Comparison of ENCODE assay signal across 23 mouse cellular contexts in the genomic region with DNA sequence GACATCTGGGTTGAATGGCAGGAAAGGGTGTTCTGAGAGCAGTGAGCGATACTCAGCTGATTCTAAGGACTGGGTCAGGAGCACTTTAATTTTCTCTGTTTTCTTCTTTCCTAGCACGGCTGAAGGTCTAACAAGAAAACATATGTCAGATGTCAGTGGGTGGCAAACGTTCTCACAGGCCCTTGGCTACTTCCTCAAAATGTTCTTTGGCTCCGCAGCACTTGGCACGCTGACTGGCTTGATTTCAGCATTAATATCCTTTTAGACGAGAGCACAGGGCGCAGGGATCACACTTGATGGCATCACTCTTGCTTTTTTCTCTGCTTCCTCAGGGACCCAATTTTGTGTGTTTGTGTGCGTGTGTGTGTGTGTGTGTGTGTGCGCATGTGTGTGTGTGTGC. TPM values are rescaled to one million over a fixed set of nuclear protein-coding genes. Genes with fewer than 3 reads are reported as not detected.
DNase-seq lines count a peak whose midpoint lies in the region; ATAC-seq and TF ChIP-seq lines count a peak whose summit lies in the region.
"Had no signal": no experiment of that assay in that cellular context is flagged by ENCODE, and none has a peak within 500 bp of the region (broad histone marks: within the 10 kb centered on the region; RNA-seq: fewer than 3 reads in every experiment).

No protein-coding gene starts in this region.

- H3K27me3 ChIP-seq in stomach, postnatal 0 days (ENCODE audit: control insufficient read depth, insufficient read depth, low read length), result no peaks in the 10 kb centered on the region
- H3K27me3 ChIP-seq: forebrain, embryonic 12.5 days; heart, embryonic 15.5 days; midbrain, embryonic 13.5 days had no signal

- H3K4me1 ChIP-seq in stomach, postnatal 0 days (replicated peaks; ENCODE audit: control insufficient read depth, insufficient read depth), result no peaks in the 10 kb centered on the region
- H3K4me1 ChIP-seq: forebrain, embryonic 12.5 days; heart, embryonic 15.5 days; hindbrain, embryonic 10.5 days; midbrain, embryonic 13.5 days had no signal

- H3K27ac ChIP-seq in left cerebral cortex, adult 2 months, result no peak overlapping the region
- H3K27ac ChIP-seq in stomach, postnatal 0 days (replicated peaks), result no peak overlapping the region
- H3K27ac ChIP-seq: forebrain, embryonic 12.5 days; heart, adult 2 months; heart, embryonic 15.5 days; hindbrain, embryonic 10.5 days; midbrain, embryonic 13.5 days had no signal

- WGBS in stomach, postnatal 0 days, result 91% methylated on average over 9 of the region's 9 CpGs

- H3K4me2 ChIP-seq in stomach, postnatal 0 days (replicated peaks; ENCODE audit: low read depth), result no peak overlapping the region
- H3K4me2 ChIP-seq: forebrain, embryonic 12.5 days; heart, embryonic 15.5 days; midbrain, embryonic 13.5 days had no signal

- intact Hi-C loops in left cerebral cortex, postnatal 4 days (cut with DNase I), result no loop called here
- intact Hi-C loops in left cerebral cortex, adult 2 months (cut with DNase I), result no loop called here

- no peak overlapping the region for H3K4me3 ChIP-seq in left cerebral cortex, adult 2 months
- H3K4me3 ChIP-seq in stomach, postnatal 0 days (ENCODE audit: low read depth, low read length), result no peak overlapping the region
- H3K4me3 ChIP-seq: forebrain, embryonic 12.5 days; heart, adult 2 months; heart, embryonic 15.5 days; hindbrain, embryonic 10.5 days; midbrain, embryonic 13.5 days; myocyte had no signal

- H3K9ac ChIP-seq in stomach, postnatal 0 days (ENCODE audit: low read length), result no peak overlapping the region
- H3K9ac ChIP-seq: forebrain, embryonic 12.5 days; heart, embryonic 15.5 days; liver, postnatal 0 days; midbrain, embryonic 13.5 days had no signal

- peak; percentile 70 for DNase-seq in left cerebral cortex, postnatal 4 days
- DNase-seq in left cerebral cortex, adult 2 months (ENCODE audit: extremely low spot score in 1 of 2, low spot score in 2 of 2), result no peak
- peak; percentile 86 to 89 for DNase-seq in cerebellum, adult 18-20 months
- peak; percentile 81 to 89 for DNase-seq in cerebellum, postnatal 36 days
- DNase-seq in stomach, postnatal 0 days (ENCODE audit: low spot score), result no peak
- no peak for DNase-seq in adrenal gland, postnatal 25 days
- no peak for DNase-seq in urinary bladder, postnatal 25 days (ENCODE audit: low spot score)
- DNase-seq: heart, adult 2 months; kidney, adult 8-10 months; kidney, postnatal 25 days; layer of hippocampus, adult 9-11 months; liver; liver, postnatal 0 days; lung, postnatal 36 days; retina, postnatal 1 day; spleen, adult 18-20 months; thymus, adult 2 months had no signal

- no peak for ATAC-seq in stomach, postnatal 0 days (ENCODE audit: low FRiP score, low TSS enrichment)
- ATAC-seq: inflammation-experienced regulatory T-cells, adult 6 months; liver, postnatal 0 days; midbrain, embryonic 13.5 days had no signal

- no peaks in the 10 kb centered on the region for H3K9me3 ChIP-seq in stomach, postnatal 0 days (ENCODE audit: control insufficient read depth, low read length)
- H3K9me3 ChIP-seq: forebrain, embryonic 12.5 days; heart, embryonic 15.5 days; hindbrain, embryonic 10.5 days; midbrain, embryonic 13.5 days had no signal

- TF ChIP-seq EP300 in stomach, postnatal 0 days (optimal IDR thresholded peaks at IDR 0.05), result no peak

- TF ChIP-seq CTCF in left cerebral cortex, adult 2 months (IDR thresholded peaks at IDR 0.05), result no peak
- TF ChIP-seq CTCF in stomach, postnatal 0 days (IDR thresholded peaks at IDR 0.05; ENCODE audit: low read depth), result no peak

- peaks cover 14% of the 10 kb centered on the region for H3K36me3 ChIP-seq in stomach, postnatal 0 days (ENCODE audit: control insufficient read depth, insufficient read depth, low read length)

RNA-seq across cellular contexts. Expression of a gene that starts 35.2 kb away (rescaled TPM):
- 10 to 100 TPM; 36.6 to 40.0 TPM for total RNA-seq in left cerebral cortex, postnatal 4 days (2021)
- 10 to 100 TPM; 54.9 to 57.3 TPM for total RNA-seq in left cerebral cortex, adult 2 months (2021)
- polyA plus RNA-seq in stomach, postnatal 0 days (2015; fragmentation: Nextera tagmentation; extraction: Ambion mirVana), result 44.6 and 47.6 TPM in 2 replicates
- 68.4 and 71.6 TPM in 2 replicates for total RNA-seq in adrenal gland, postnatal 25 days (2021)

RNA-seq across cellular contexts. Expression of a gene that starts 35.5 kb away (rescaled TPM):
- 10 to 100 TPM; 53.5 to 58.1 TPM for total RNA-seq in left cerebral cortex, postnatal 4 days (2021)
- total RNA-seq in left cerebral cortex, adult 2 months (2021), result 10 to 100 TPM; 78.0 to 79.1 TPM
- 9.4 and 11.3 TPM in 2 replicates for polyA plus RNA-seq in stomach, postnatal 0 days (2015; fragmentation: Nextera tagmentation; extraction: Ambion mirVana)
- total RNA-seq in adrenal gland, postnatal 25 days (2021), result 35.1 and 36.5 TPM in 2 replicates

RNA-seq across cellular contexts. Expression of a gene that starts 35.7 kb away (rescaled TPM):
- 10 to 100 TPM; 33.9 to 42.1 TPM for total RNA-seq in left cerebral cortex, postnatal 4 days (2021)
- 10 to 100 TPM; 31.1 to 34.4 TPM for total RNA-seq in left cerebral cortex, adult 2 months (2021)
- polyA plus RNA-seq in stomach, postnatal 0 days (2015; fragmentation: Nextera tagmentation; extraction: Ambion mirVana), result 10.4 and 11.8 TPM in 2 replicates
- total RNA-seq in adrenal gland, postnatal 25 days (2021), result 42.1 and 51.9 TPM in 2 replicates

Comparison
In these comparisons a context has a peak if more than half of its experiments do, and no peak if none do; other contexts are left out.
1. DNase-seq: peak in left cerebral cortex, postnatal 4 days (single experiment), cerebellum, adult 18-20 months (2 of 2) and cerebellum, postnatal 36 days (2 of 2); none in left cerebral cortex, adult 2 months (0 of 2), stomach, postnatal 0 days (single experiment), adrenal gland, postnatal 25 days (single experiment) and urinary bladder, postnatal 25 days (single experiment).